Mouse (Mus musculus): ENCODE measurements around the gene Cirbp. TPM values are rescaled to one million over a fixed set of nuclear protein-coding genes. Genes with fewer than 3 reads are reported as not detected.
A peak's percentile ranks its signal among the peaks of the same experiment; 100 is the strongest.

Gene Cirbp
- total and polyA plus RNA-seq, 2 experiments: 25.9 to 37.0 TPM

GRCm38 (mm10) chr10:80169070-80169469 lies 3.3 kb downstream of the Cirbp start:
- H3K27ac ChIP-seq (replicated peaks; ENCODE audit: insufficient read depth, low read depth, low read length): no peak overlapping the region; the same call in 1 of the 2 replicates
- TF ChIP-seq POLR2A (IDR thresholded peaks at IDR 0.05; ENCODE audit: extremely low read depth, insufficient read depth, low read length) (no peak), CTCF (IDR thresholded peaks at IDR 0.05; ENCODE audit: low read depth, low read length) (no peak)
- H3K79me2 ChIP-seq (ENCODE audit: control insufficient read depth, insufficient read depth, low read length): peaks cover 6% of the 10 kb centered on the region; the same call in 1 of the 2 replicates
- no peak overlapping the region for H3K9ac ChIP-seq (ENCODE audit: low read depth, low read length)
- H3K36me3 ChIP-seq (ENCODE audit: control insufficient read depth, insufficient read depth, low read length): peaks cover 6% of the 10 kb centered on the region
- H3K27me3 ChIP-seq (ENCODE audit: control insufficient read depth, insufficient read depth, low read length): no peaks in the 10 kb centered on the region
- peaks cover 8% of the 10 kb centered on the region for H3K4me1 ChIP-seq (ENCODE audit: control insufficient read depth, insufficient read depth, low read length)
- H3K4me3 ChIP-seq (ENCODE audit: insufficient read depth, low read depth, low read length): no peak overlapping the region
- no peak for DNase-seq (ENCODE audit: extremely low read depth, low read depth, low spot score)
- 14% methylated on average over 1 of the region's 1 CpGs for WGBS

- Histone ChIP-seq H3K9ac (ENCODE audit: low read depth, low read length) (no peak overlapping the region), H3K4me1 (ENCODE audit: control insufficient read depth, insufficient read depth, low read length) (peaks cover 8% of the 10 kb centered on the region), H3K27ac (replicated peaks; ENCODE audit: insufficient read depth, low read depth, low read length) (no peak overlapping the region), H3K4me3 (ENCODE audit: insufficient read depth, low read depth, low read length) (no peak overlapping the region), H3K79me2 (ENCODE audit: control insufficient read depth, insufficient read depth, low read length) (peaks cover 6% of the 10 kb centered on the region; the same call in 1 of the 2 replicates), H3K36me3 (ENCODE audit: control insufficient read depth, insufficient read depth, low read length) (peaks cover 6% of the 10 kb centered on the region), H3K27me3 (ENCODE audit: control insufficient read depth, insufficient read depth, low read length) (no peaks in the 10 kb centered on the region)
- WGBS: 90% methylated on average over 7 of the region's 7 CpGs
- no peak for TF ChIP-seq POLR2A (IDR thresholded peaks at IDR 0.05; ENCODE audit: extremely low read depth, insufficient read depth, low read length)
- TF ChIP-seq CTCF (IDR thresholded peaks at IDR 0.05; ENCODE audit: low read depth, low read length): no peak
- no peak for DNase-seq (ENCODE audit: extremely low read depth, low read depth, low spot score)
Observed at GRCm38 (mm10) chr10:80169651-80170050, 3.9 kb downstream of the Cirbp start.

- Histone ChIP-seq H3K27ac (replicated peaks; ENCODE audit: insufficient read depth, low read depth, low read length) (no peak overlapping the region), H3K79me2 (ENCODE audit: control insufficient read depth, insufficient read depth, low read length) (peaks cover 6% of the 10 kb centered on the region; the same call in 1 of the 2 replicates), H3K4me1 (ENCODE audit: control insufficient read depth, insufficient read depth, low read length) (peaks cover 8% of the 10 kb centered on the region), H3K9ac (ENCODE audit: low read depth, low read length) (no peak overlapping the region), H3K4me3 (ENCODE audit: insufficient read depth, low read depth, low read length) (no peak overlapping the region), H3K36me3 (ENCODE audit: control insufficient read depth, insufficient read depth, low read length) (peaks cover 6% of the 10 kb centered on the region), H3K27me3 (ENCODE audit: control insufficient read depth, insufficient read depth, low read length) (no peaks in the 10 kb centered on the region)
- no peak for DNase-seq (ENCODE audit: extremely low read depth, low read depth, low spot score)
- no peak for TF ChIP-seq POLR2A (IDR thresholded peaks at IDR 0.05; ENCODE audit: extremely low read depth, insufficient read depth, low read length)
- no peak for TF ChIP-seq CTCF (IDR thresholded peaks at IDR 0.05; ENCODE audit: low read depth, low read length)
- WGBS: 95% methylated on average over 16 of the region's 16 CpGs
Observed at GRCm38 (mm10) chr10:80170052-80170451, 4.3 kb downstream of the Cirbp start.

GRCm38 (mm10) chr10:80170601-80171021 lies 4.8 kb downstream of the Cirbp start:
- TF ChIP-seq CTCF (IDR thresholded peaks at IDR 0.05; ENCODE audit: low read depth, low read length) (no peak), POLR2A (IDR thresholded peaks at IDR 0.05; ENCODE audit: extremely low read depth, insufficient read depth, low read length) (no peak)
- peaks cover 6% of the 10 kb centered on the region; the same call in 1 of the 2 replicates for H3K79me2 ChIP-seq (ENCODE audit: control insufficient read depth, insufficient read depth, low read length)
- DNase-seq (ENCODE audit: extremely low read depth, low read depth, low spot score): no peak
- H3K27ac ChIP-seq (replicated peaks; ENCODE audit: insufficient read depth, low read depth, low read length): no peak overlapping the region
- 95% methylated on average over 19 of the region's 19 CpGs for WGBS
- no peak overlapping the region for H3K4me3 ChIP-seq (ENCODE audit: insufficient read depth, low read depth, low read length)
- no peaks in the 10 kb centered on the region for H3K27me3 ChIP-seq (ENCODE audit: control insufficient read depth, insufficient read depth, low read length)
- peaks cover 6% of the 10 kb centered on the region for H3K36me3 ChIP-seq (ENCODE audit: control insufficient read depth, insufficient read depth, low read length)
- no peak overlapping the region for H3K9ac ChIP-seq (ENCODE audit: low read depth, low read length)
- H3K4me1 ChIP-seq (ENCODE audit: control insufficient read depth, insufficient read depth, low read length): peaks cover 8% of the 10 kb centered on the region

GRCm38 (mm10) chr10:80171252-80171651 lies 5.5 kb downstream of the Cirbp start:
- Histone ChIP-seq H3K4me1 (ENCODE audit: control insufficient read depth, insufficient read depth, low read length) (peaks cover 8% of the 10 kb centered on the region), H3K36me3 (ENCODE audit: control insufficient read depth, insufficient read depth, low read length) (peaks cover 6% of the 10 kb centered on the region), H3K27ac (replicated peaks; ENCODE audit: insufficient read depth, low read depth, low read length) (no peak overlapping the region), H3K9ac (ENCODE audit: low read depth, low read length) (no peak overlapping the region), H3K4me3 (ENCODE audit: insufficient read depth, low read depth, low read length) (no peak overlapping the region), H3K27me3 (ENCODE audit: control insufficient read depth, insufficient read depth, low read length) (no peaks in the 10 kb centered on the region), H3K79me2 (ENCODE audit: control insufficient read depth, insufficient read depth, low read length) (peaks cover 6% of the 10 kb centered on the region; the same call in 1 of the 2 replicates)
- TF ChIP-seq POLR2A (IDR thresholded peaks at IDR 0.05; ENCODE audit: extremely low read depth, insufficient read depth, low read length): no peak
- TF ChIP-seq CTCF (IDR thresholded peaks at IDR 0.05; ENCODE audit: low read depth, low read length): no peak
- no peak for DNase-seq (ENCODE audit: extremely low read depth, low read depth, low spot score)
- 94% methylated on average over 15 of the region's 15 CpGs for WGBS

GRCm38 (mm10) chr10:80171760-80172526 lies 6.2 kb downstream of the Cirbp start:
- Histone ChIP-seq H3K4me3 (ENCODE audit: insufficient read depth, low read depth, low read length) (no peak overlapping the region), H3K27ac (replicated peaks; ENCODE audit: insufficient read depth, low read depth, low read length) (peak overlapping the region; percentile 99; the same call in 1 of the 2 replicates), H3K36me3 (ENCODE audit: control insufficient read depth, insufficient read depth, low read length) (peaks cover 6% of the 10 kb centered on the region), H3K27me3 (ENCODE audit: control insufficient read depth, insufficient read depth, low read length) (no peaks in the 10 kb centered on the region), H3K9ac (ENCODE audit: low read depth, low read length) (no peak overlapping the region; the same call in 1 of the 2 replicates), H3K4me1 (ENCODE audit: control insufficient read depth, insufficient read depth, low read length) (peaks cover 8% of the 10 kb centered on the region), H3K79me2 (ENCODE audit: control insufficient read depth, insufficient read depth, low read length) (peaks cover 6% of the 10 kb centered on the region; the same call in 1 of the 2 replicates)
- DNase-seq (ENCODE audit: extremely low read depth, low read depth, low spot score): no peak
- no peak for TF ChIP-seq CTCF (IDR thresholded peaks at IDR 0.05; ENCODE audit: low read depth, low read length)
- no peak for TF ChIP-seq POLR2A (IDR thresholded peaks at IDR 0.05; ENCODE audit: extremely low read depth, insufficient read depth, low read length)
- WGBS: 86% methylated on average over 45 of the region's 45 CpGs
